Mouse (Mus musculus) forebrain, postnatal 0 days (tissue): ENCODE results near the gene Arfgap3. TPM values are rescaled to one million over a fixed set of nuclear protein-coding genes. Genes with fewer than 3 reads are reported as not detected.

Experiments
- ATAC-seq: fragments of 200-750 bp; cut with Nextera tagmentation; 2 replicates; pipeline ENCODE4 v1.8.0; 2017; ENCODE audit warnings: mild to moderate bottlenecking, moderate library complexity
- DNase-seq: peaks from one replicate; pipeline ENCODE4 v3.0.0-alpha.2; 2015
- H3K27ac ChIP-seq: fragments of 300-500 bp; sonication (generic); 2 replicates; pipeline ENCODE4 v1.5.1; 2014; ENCODE audit warnings: low read depth, mild to moderate bottlenecking, antibody characterized with exemption, low read length, moderate library complexity, mixed read lengths
- H3K27me3 ChIP-seq: fragments of 300-500 bp; sonication (generic); 2 replicates; pipeline ENCODE4 v1.6.1; 2014; ENCODE audit warnings: mild to moderate bottlenecking, low read length, mixed read lengths; ENCODE audit not compliant: insufficient read depth
- H3K36me3 ChIP-seq: fragments of 300-500 bp; sonication (generic); 2 replicates; pipeline ENCODE4 v1.6.1; 2014; ENCODE audit warnings: mild to moderate bottlenecking, moderate library complexity; ENCODE audit not compliant: insufficient read depth
- H3K4me1 ChIP-seq: fragments of 300-500 bp; sonication (generic); 2 replicates; pipeline ENCODE4 v1.6.1; 2014; ENCODE audit warnings: antibody characterized with exemption; ENCODE audit not compliant: insufficient read depth
- H3K4me2 ChIP-seq: fragments of 300-500 bp; sonication (generic); 2 replicates; pipeline ENCODE4 v1.6.1; 2014; ENCODE audit warnings: low read depth, mild to moderate bottlenecking, moderate library complexity
- H3K4me3 ChIP-seq: fragments of 300-500 bp; sonication (generic); 2 replicates; pipeline ENCODE4 v1.5.1; 2014; ENCODE audit warnings: low read depth, low read length, mixed read lengths
- H3K9ac ChIP-seq: fragments of 300-500 bp; sonication (generic); 2 replicates; pipeline ENCODE4 v1.6.1; 2014; ENCODE audit warnings: mild to moderate bottlenecking
- H3K9me3 ChIP-seq: fragments of 300-500 bp; sonication (generic); 2 replicates; pipeline ENCODE4 v1.6.1; 2016; ENCODE audit warnings: low read length
- CTCF ChIP-seq: sonication (generic); IDR thresholded peaks from 2 replicates; pipeline ENCODE4 v1.5.1; 2016; ENCODE audit warnings: antibody characterized with exemption, control low read depth, low read depth
- WGBS: fragments of 180-500 bp; shearing (Covaris S2); extraction: QIAGEN DNeasy Blood & Tissue Kit; methylation state at CpG from one replicate; pipeline ENCODE4 v1.1.7; 2014; 5-methylcytosine and 5-hydroxymethylcytosine counted together
- polyA plus RNA-seq: library from polyadenylated mRNA; unstranded; fragments of >200 nt; fragmentation: Nextera tagmentation; extraction: Ambion mirVana; gene quantifications from 2 replicates; pipeline ENCODE4 v1.2.1, GENCODE M21; 2015
- total RNA-seq: library from RNA; depleted of rRNA; stranded (reverse); fragments of >200 nt; gene quantifications from 2 replicates; pipeline ENCODE4 v1.2.3, GENCODE M21; 2014

Gene Arfgap3
- total and polyA plus RNA-seq, 2 experiments from 2014 or later = 33.7 to 41.0 TPM

GRCm38 (mm10) chr15:83293706-83294645, 56.1 kb downstream of the Arfgap3 start:
- Histone ChIP-seq H3K4me2 (no peak overlapping the region), H3K27ac (no peak overlapping the region), H3K4me3 (no peak overlapping the region), H3K27me3 (no peaks in the 10 kb centered on the region), H3K36me3 (peaks cover under 1% of the 10 kb centered on the region; the same call in 1 of the 2 replicates), H3K9ac (no peak overlapping the region), H3K4me1 (no peaks in the 10 kb centered on the region), H3K9me3 (no peaks in the 10 kb centered on the region)
- WGBS = 68% methylated on average over 8 of the region's 8 CpGs
- DNase-seq = peak; percentile 33
- ATAC-seq = no peak
- TF ChIP-seq CTCF = no peak

- Histone ChIP-seq H3K4me3 (no peak overlapping the region), H3K4me1 (no peaks in the 10 kb centered on the region), H3K27me3 (no peaks in the 10 kb centered on the region), H3K27ac (no peak overlapping the region), H3K9ac (no peak overlapping the region), H3K9me3 (no peaks in the 10 kb centered on the region), H3K4me2 (no peak overlapping the region), H3K36me3 (no peaks in the 10 kb centered on the region)
- 85% methylated on average over 6 of the region's 6 CpGs for WGBS
- DNase-seq (no peak), ATAC-seq (no peak)
- no peak for TF ChIP-seq CTCF
These were observed 56.9 kb downstream of the Arfgap3 start for GRCm38 (mm10) chr15:83293144-83293543.

GRCm38 (mm10) chr15:83292261-83293056, 57.6 kb downstream of the Arfgap3 start:
- WGBS = 92% methylated on average over 13 of the region's 13 CpGs
- H3K4me3 ChIP-seq = no peak overlapping the region

GRCm38 (mm10) chr15:83290899-83291298, 59.1 kb downstream of the Arfgap3 start:
- no peaks in the 10 kb centered on the region for H3K27me3 ChIP-seq
- no peak for DNase-seq
- no peak overlapping the region for H3K4me3 ChIP-seq
- no peak for ATAC-seq
- H3K9ac ChIP-seq = no peak overlapping the region
- H3K9me3 ChIP-seq = no peaks in the 10 kb centered on the region
- no peak for TF ChIP-seq CTCF
- no peaks in the 10 kb centered on the region for H3K4me1 ChIP-seq
- H3K27ac ChIP-seq = no peak overlapping the region
- H3K36me3 ChIP-seq = no peaks in the 10 kb centered on the region
- WGBS = 77% methylated on average over 2 of the region's 2 CpGs
- no peak overlapping the region for H3K4me2 ChIP-seq

More at GRCm38 (mm10) chr15:83292261-83293056, 57.6 kb downstream of the Arfgap3 start:
- Histone ChIP-seq H3K9me3 (no peaks in the 10 kb centered on the region), H3K9ac (no peak overlapping the region), H3K4me1 (no peaks in the 10 kb centered on the region), H3K36me3 (no peaks in the 10 kb centered on the region), H3K27ac (no peak overlapping the region), H3K4me2 (no peak overlapping the region), H3K27me3 (no peaks in the 10 kb centered on the region)
- no peak for TF ChIP-seq CTCF
- no peak for ATAC-seq
- no peak for DNase-seq

- DNase-seq (no peak), ATAC-seq (no peak)
- H3K36me3 ChIP-seq = no peaks in the 10 kb centered on the region
- no peak overlapping the region for H3K27ac ChIP-seq
- no peak overlapping the region for H3K4me3 ChIP-seq
- TF ChIP-seq CTCF = no peak
- H3K9me3 ChIP-seq = no peaks in the 10 kb centered on the region
- H3K4me1 ChIP-seq = no peaks in the 10 kb centered on the region
- H3K4me2 ChIP-seq = no peak overlapping the region
- no peak overlapping the region for H3K9ac ChIP-seq
- 81% methylated on average over 8 of the region's 8 CpGs for WGBS
- H3K27me3 ChIP-seq = no peaks in the 10 kb centered on the region
These were observed 65.2 kb downstream of the Arfgap3 start for GRCm38 (mm10) chr15:83284828-83285227.

- H3K4me1 ChIP-seq = no peaks in the 10 kb centered on the region
- no peak for TF ChIP-seq CTCF
- WGBS = 75% methylated on average over 5 of the region's 5 CpGs
- ATAC-seq = no peak
- H3K4me3 ChIP-seq = no peak overlapping the region
- H3K9ac ChIP-seq = no peak overlapping the region
- H3K27me3 ChIP-seq = no peaks in the 10 kb centered on the region
- no peaks in the 10 kb centered on the region for H3K36me3 ChIP-seq
- H3K9me3 ChIP-seq = no peaks in the 10 kb centered on the region
- H3K27ac ChIP-seq = no peak overlapping the region
- no peak for DNase-seq
- no peak overlapping the region for H3K4me2 ChIP-seq
These were observed 67.7 kb downstream of the Arfgap3 start for GRCm38 (mm10) chr15:83282397-83282796.

- H3K9me3 ChIP-seq = no peaks in the 10 kb centered on the region
- H3K4me2 ChIP-seq = no peak overlapping the region
- 80% methylated on average over 11 of the region's 11 CpGs for WGBS
- TF ChIP-seq CTCF = no peak
- H3K27me3 ChIP-seq = no peaks in the 10 kb centered on the region
- H3K4me3 ChIP-seq = no peak overlapping the region
- no peak overlapping the region for H3K9ac ChIP-seq
- no peak overlapping the region for H3K27ac ChIP-seq
- no peaks in the 10 kb centered on the region for H3K4me1 ChIP-seq
- ATAC-seq = no peak
- no peak for DNase-seq
- H3K36me3 ChIP-seq = no peaks in the 10 kb centered on the region
These were observed 68.7 kb downstream of the Arfgap3 start for GRCm38 (mm10) chr15:83281303-83281702.
